Mouse (Mus musculus) liver, embryonic 15.5 days (tissue): ENCODE data around the gene Gid8. TPM values are rescaled to one million over a fixed set of nuclear protein-coding genes. Genes with fewer than 3 reads are reported as not detected.
"Not testable (repeated sequence)": the region's sequence is repeated elsewhere in the genome, so short reads cannot be mapped to it uniquely, and the experiment has no call there.

Source experiments
- ATAC-seq: fragments of 200-750 bp; cut with Nextera tagmentation; 2 replicates; pipeline ENCODE4 v1.8.0; 2017; ENCODE audit warnings: moderate number of reproducible peaks, mild to moderate bottlenecking, moderate library complexity; ENCODE audit not compliant: insufficient read depth
- H3K27ac ChIP-seq: fragments of 300-500 bp; sonication (generic); replicated peaks from 2 replicates; pipeline ENCODE4 v1.5.1; 2015; ENCODE audit warnings: mild to moderate bottlenecking, inconsistent platforms
- H3K27me3 ChIP-seq: fragments of 300-500 bp; sonication (generic); 2 replicates; pipeline ENCODE4 v1.6.1; 2015; ENCODE audit warnings: mild to moderate bottlenecking, inconsistent platforms
- H3K36me3 ChIP-seq: fragments of 300-500 bp; sonication (generic); replicated peaks from 2 replicates; pipeline ENCODE4 v1.6.1; 2015; ENCODE audit warnings: moderate library complexity, mild to moderate bottlenecking, inconsistent platforms
- H3K4me1 ChIP-seq: fragments of 300-500 bp; sonication (generic); replicated peaks from 2 replicates; pipeline ENCODE4 v1.6.1; 2015; ENCODE audit warnings: inconsistent platforms
- H3K4me2 ChIP-seq: fragments of 300-500 bp; sonication (generic); 2 replicates; pipeline ENCODE4 v1.6.1; 2015; ENCODE audit warnings: moderate library complexity, mild to moderate bottlenecking, inconsistent platforms
- H3K4me3 ChIP-seq: fragments of 300-500 bp; sonication (generic); replicated peaks from 2 replicates; pipeline ENCODE4 v1.5.1; 2015; ENCODE audit warnings: mild to moderate bottlenecking, inconsistent platforms
- H3K9ac ChIP-seq: fragments of 300-500 bp; sonication (generic); 2 replicates; pipeline ENCODE4 v1.6.1; 2015; ENCODE audit warnings: moderate library complexity, mild to moderate bottlenecking, inconsistent platforms
- H3K9me3 ChIP-seq: fragments of 300-500 bp; sonication (generic); replicated peaks from 2 replicates; pipeline ENCODE4 v1.6.1; 2016; ENCODE audit warnings: inconsistent platforms
- WGBS: fragments of 180-500 bp; shearing (Covaris S2); methylation state at CpG from one replicate; pipeline ENCODE4 v1.1.7; 2015; ENCODE audit warnings: mixed read lengths; ENCODE audit not compliant: insufficient replicate concordance; 5-methylcytosine and 5-hydroxymethylcytosine counted together
- polyA plus RNA-seq: library from polyadenylated mRNA; unstranded; fragments of >200 nt; fragmentation: Nextera tagmentation; extraction: Ambion mirVana; gene quantifications from 2 replicates; pipeline ENCODE4 v1.2.1, GENCODE M21; 2015

Gid8 gene
- polyA plus RNA-seq, 1 experiment from 2014 or later: 117 TPM

DNA sequence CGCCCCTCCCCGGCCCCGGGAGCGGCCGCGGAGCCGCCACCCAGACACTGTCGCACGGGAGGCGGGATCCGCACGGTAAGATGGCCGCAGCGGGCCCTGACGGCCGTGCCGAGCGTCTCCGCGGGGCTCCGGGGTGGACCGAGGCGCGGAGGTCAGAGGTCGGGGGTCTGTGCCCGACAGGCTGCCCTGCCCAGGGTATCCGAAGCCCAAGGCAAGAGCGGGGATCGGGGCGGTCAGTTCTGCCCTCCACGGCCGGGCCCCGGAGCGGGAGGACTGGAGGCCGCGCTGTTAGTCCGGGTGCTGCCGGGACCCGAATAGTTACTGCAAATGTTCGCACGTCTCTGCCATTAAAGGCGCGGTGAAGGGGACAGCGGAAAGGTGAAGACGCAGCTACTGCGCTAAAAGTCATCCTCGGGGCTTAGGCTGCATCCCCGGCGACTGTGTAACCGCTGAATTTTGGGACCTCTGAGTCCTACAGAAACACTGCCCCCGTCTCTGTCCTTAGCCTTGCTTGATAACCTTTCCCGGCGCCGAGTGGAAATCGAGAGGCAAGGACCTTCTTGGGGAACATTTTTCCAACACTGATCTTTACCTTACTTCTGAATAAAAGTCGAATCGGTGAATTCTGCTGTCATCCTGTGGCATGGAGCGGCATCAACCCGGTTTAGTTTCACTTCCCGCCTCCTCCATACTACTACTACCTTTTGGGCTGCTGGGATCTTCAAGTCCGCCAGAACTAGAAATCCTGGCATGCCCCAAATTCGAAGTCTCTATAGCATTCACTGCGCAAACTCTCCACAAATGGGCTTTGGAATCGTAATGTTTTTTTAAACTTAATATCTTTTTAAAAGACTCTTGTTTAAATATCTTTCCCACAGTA is 599 bp downstream of the Gid8 start:
- peak overlapping the region; percentile 100 for H3K9ac ChIP-seq
- H3K27me3 ChIP-seq: no peaks in the 10 kb centered on the region
- ATAC-seq: peak; percentile 3
- H3K36me3 ChIP-seq: peaks cover 44% of the 10 kb centered on the region
- WGBS: under 1% methylated on average over 63 of the region's 64 CpGs
- H3K4me2 ChIP-seq: peak overlapping the region; percentile 79
- no peaks in the 10 kb centered on the region for H3K9me3 ChIP-seq
- peak overlapping the region; percentile 98 for H3K27ac ChIP-seq
- H3K4me3 ChIP-seq: peak overlapping the region; percentile 99
- H3K4me1 ChIP-seq: peaks cover 56% of the 10 kb centered on the region

DNA sequence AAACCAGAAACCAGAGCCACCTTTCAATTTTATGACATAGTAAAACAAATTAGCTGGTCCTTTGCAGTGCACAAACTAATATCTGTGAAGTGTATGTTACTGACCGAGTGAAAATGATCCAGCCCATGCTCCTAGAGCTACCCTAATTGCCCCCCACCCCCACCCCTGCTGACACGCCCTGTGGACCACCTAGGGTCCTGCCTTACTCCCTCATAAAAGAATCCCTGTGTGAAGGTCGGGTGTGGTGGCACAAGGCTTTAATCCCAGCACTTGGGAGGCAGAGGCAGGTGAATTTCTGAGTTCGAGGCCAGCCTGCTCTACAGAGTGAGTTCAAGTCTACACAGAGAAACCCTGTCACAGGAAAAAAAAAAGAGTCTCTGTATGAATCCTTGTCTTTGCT is 1.6 kb downstream of the Gid8 start:
- Histone ChIP-seq H3K4me2 (peak overlapping the region; percentile 79), H3K9ac (peak overlapping the region; percentile 100), H3K4me3 (peak overlapping the region; percentile 99), H3K27me3 (no peaks in the 10 kb centered on the region), H3K36me3 (peaks cover 45% of the 10 kb centered on the region), H3K9me3 (no peaks in the 10 kb centered on the region), H3K27ac (peak overlapping the region; percentile 98), H3K4me1 (peaks cover 50% of the 10 kb centered on the region)
- no peak for ATAC-seq
- 33% methylated on average over 4 of the region's 4 CpGs for WGBS

DNA sequence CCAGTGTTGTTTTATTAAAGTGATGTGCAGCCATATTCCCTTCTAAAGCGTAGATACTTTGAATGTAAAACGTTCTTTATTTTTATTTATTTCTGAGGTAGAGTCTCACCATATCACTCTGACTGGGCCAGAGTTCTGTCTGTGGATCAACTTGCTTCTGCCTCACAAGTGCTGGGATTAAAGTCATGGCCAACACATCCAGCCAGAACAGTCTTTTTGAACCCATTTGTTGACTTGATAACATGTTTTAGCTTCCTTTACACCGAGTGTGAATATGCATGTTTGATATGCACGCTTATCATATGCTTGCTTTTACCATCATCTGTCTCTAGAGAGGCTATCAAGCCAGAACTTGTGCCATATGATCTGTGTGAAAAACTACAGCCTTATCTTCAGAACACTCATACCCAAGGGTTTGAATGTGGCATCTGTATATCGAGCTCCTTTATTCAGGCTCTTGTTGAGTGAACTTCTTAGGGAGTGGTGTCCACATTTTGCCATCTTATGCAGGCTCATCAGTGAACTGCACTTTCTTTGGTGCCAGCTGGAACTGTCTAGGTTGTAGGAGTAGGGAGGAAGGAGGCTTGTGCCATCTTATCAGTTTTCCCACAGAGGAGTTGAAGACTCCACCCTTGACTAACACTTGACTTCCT is 2.2 kb downstream of the Gid8 start:
- no peaks in the 10 kb centered on the region for H3K27me3 ChIP-seq
- H3K9ac ChIP-seq: peak overlapping the region; percentile 49
- peak overlapping the region; percentile 99 for H3K4me3 ChIP-seq
- H3K4me2 ChIP-seq: peak overlapping the region; percentile 79
- peaks cover 46% of the 10 kb centered on the region for H3K4me1 ChIP-seq
- H3K27ac ChIP-seq: peak overlapping the region; percentile 98
- H3K36me3 ChIP-seq: peaks cover 45% of the 10 kb centered on the region
- 28% methylated on average over 5 of the region's 5 CpGs for WGBS
- ATAC-seq: peak; percentile 75
- H3K9me3 ChIP-seq: no peaks in the 10 kb centered on the region

DNA sequence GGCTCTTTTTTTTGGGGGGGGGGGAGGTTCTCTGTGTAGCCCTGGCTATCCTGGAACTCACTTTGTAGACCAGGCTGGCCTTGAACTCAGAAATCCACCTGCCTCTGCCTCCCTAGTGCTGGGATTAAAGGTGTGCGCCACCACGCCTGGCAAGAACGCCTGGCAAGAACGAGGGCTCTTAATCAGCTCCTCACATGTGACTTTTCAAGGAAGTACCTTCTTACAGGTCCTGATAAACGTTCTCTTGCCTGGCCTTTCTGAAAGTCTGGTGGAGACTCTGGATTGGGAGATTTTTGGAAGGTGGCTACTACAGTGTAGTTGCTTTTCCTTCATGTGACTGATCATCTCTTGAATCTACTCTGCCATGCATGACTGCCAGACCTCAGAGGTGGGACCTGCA is 12.8 kb downstream of the Gid8 start:
- Histone ChIP-seq H3K36me3 (peaks cover 69% of the 10 kb centered on the region), H3K4me1 (peaks cover 44% of the 10 kb centered on the region)
- not testable (repeated sequence) for H3K27ac ChIP-seq, H3K4me2 ChIP-seq, H3K27me3 ChIP-seq, H3K4me3 ChIP-seq, H3K9me3 ChIP-seq, ATAC-seq, H3K9ac ChIP-seq
- WGBS: 46% methylated on average over 5 of the region's 5 CpGs

DNA sequence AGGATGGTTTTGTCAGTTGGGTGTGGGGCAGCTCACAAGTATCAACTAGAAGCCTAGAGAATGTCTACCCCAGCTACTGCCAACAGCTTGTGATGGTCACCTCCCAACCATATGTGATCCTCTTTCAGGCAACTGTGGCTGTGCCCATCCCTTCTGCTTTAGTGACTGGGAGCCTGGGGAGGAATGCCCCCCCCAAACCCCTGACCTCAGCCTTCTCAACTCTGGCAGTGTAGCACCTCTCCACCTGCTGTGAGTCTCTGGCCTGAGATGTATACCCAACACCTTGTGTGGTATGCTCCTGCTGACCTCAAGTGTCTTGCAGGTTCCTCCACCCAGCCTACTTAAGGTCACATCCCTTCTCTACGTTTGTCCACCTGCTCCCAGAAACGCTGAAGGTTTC is 13.9 kb downstream of the Gid8 start:
- H3K27ac ChIP-seq: 0 out of 2 replicates have a peak overlapping the region, but pooled peaks have one; percentile 10
- ATAC-seq: no peak
- H3K4me3 ChIP-seq: no peak overlapping the region
- no peaks in the 10 kb centered on the region for H3K9me3 ChIP-seq
- peaks cover 57% of the 10 kb centered on the region for H3K36me3 ChIP-seq
- 67% methylated on average over 2 of the region's 2 CpGs for WGBS
- H3K4me1 ChIP-seq: peaks cover 55% of the 10 kb centered on the region
- no peak overlapping the region for H3K4me2 ChIP-seq
- no peaks in the 10 kb centered on the region for H3K27me3 ChIP-seq
- no peak overlapping the region for H3K9ac ChIP-seq

DNA sequence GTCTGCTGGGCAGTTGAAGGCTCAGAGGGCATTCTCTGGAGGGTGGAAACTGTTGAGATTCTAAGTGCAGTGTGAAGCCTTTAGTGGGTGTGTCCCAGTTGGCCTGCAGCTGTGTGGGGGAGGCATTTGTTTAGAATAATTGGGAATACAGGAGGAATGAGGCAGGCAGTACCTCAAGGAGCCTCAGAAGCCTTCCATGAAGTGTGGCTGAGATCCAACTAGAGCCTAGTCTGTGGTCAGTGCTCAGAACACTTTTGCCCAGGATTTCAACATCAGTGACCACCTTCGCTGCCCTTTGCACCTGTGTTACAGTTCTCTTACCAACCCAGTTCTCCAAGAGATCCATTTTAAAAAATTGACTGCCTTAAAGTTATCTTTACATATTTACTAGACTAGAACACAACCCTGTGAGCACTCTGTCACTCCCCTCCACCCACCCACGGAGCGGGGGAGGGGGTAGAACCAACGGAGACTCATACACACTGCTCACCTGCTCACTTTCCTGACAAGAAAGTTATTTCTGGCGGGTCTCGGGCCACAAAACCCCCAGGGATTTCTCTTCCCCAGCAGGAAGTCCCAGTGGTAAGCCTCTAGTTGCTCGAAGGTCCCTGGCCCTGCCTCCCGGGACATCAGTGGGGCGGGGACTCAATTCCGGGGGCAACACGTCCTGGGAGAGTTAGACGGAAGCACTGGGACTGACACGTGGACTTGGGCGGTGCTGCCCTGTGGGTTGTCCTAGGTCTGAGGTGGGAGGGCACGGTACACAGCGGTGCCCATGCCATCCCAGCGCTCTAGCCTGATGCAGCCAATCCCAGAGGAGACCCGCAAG is 14.9 kb downstream of the Gid8 start, which contains the start of gene Slc17a9:
Gene Slc17a9 (plus strand): TSS at position 679 of the 829 bp plus-strand sequence.
- Histone ChIP-seq H3K4me3 (peak within 1 kb of the TSS; percentile 50), H3K9me3 (no peaks in the 10 kb centered on the region), H3K27ac (peak within 1 kb of the TSS; percentile 68), H3K4me1 (peaks cover 56% of the 10 kb centered on the region), H3K27me3 (no peaks in the 10 kb centered on the region), H3K9ac (peak within 1 kb of the TSS; percentile 48; the same call in 1 of the 2 replicates), H3K4me2 (peak within 1 kb of the TSS; percentile 65), H3K36me3 (peaks cover 48% of the 10 kb centered on the region)
- peak; percentile 77 for ATAC-seq
- 6% methylated on average over 18 of the region's 18 CpGs for WGBS

DNA sequence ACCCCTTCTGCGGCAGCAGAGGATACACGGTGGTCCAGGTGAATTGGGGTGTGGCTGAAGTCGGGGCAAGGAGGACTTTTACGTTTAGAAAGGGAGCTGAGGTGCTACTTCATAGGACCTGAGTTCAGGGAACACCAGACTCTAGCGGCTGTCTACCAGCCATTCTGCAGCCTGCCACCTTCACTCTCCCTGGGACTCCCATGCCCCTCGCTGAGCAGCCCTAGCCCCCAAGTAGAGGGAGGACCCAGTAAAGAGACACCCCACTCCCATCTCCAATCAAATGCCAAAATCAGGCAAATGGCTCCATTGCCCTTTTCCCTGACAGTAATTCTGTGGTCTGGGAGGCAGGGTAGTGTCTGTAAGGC is 15.5 kb downstream of the Gid8 start:
- WGBS: 4% methylated on average over 6 of the region's 6 CpGs
- ATAC-seq: peak; percentile 22; the same call in 1 of the 2 replicates

DNA sequence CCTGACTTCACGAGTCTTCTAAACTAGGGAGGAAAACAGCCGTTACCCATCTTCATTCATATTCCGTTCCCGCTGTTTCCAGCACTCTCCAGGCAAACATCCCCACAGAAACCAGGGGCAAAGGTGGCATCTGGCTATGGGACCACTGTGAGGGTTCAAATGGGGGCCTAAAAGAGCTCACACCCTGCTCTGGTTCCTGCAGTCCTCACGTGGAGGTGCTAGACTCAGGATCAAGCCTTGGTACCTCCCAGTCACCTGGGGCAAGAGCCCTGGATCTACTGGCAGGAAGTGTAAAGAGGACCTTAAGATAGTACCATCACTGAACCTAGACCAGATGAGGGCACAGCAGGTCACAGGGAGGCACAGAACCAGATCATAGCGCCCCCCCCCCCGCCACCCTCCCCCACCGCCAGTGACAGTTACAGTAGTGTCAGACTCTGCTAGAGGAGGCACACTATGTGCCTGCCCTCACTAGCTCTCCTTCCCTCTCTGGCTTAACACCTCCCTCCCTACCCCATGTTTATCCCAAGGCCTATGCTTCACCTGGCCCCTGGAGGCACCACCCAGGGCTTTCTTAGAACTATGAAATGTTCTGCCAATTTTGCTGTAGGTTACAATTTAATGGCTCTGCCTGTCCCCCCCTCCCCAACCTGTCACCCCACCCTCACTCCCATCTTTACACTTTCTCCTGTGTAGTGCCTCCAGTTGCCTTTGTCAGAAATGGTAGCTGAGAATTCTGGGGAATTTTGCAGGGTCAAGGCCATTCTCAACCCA is 16.1 kb downstream of the Gid8 start:
- no peak for ATAC-seq
- H3K36me3 ChIP-seq: peaks cover 36% of the 10 kb centered on the region
- no peaks in the 10 kb centered on the region for H3K9me3 ChIP-seq
- WGBS: 22% methylated on average over 7 of the region's 8 CpGs
- H3K27ac ChIP-seq: peak overlapping the region; percentile 68
- H3K4me2 ChIP-seq: peak overlapping the region; percentile 65
- H3K4me1 ChIP-seq: peaks cover 56% of the 10 kb centered on the region
- no peaks in the 10 kb centered on the region for H3K27me3 ChIP-seq
- peak overlapping the region; percentile 48; the same call in 1 of the 2 replicates for H3K9ac ChIP-seq
- peak overlapping the region; percentile 50 for H3K4me3 ChIP-seq

More for the DNA sequence above, 15.5 kb downstream of the Gid8 start:
- Histone ChIP-seq H3K9me3 (no peaks in the 10 kb centered on the region), H3K4me1 (peaks cover 56% of the 10 kb centered on the region), H3K9ac (peak overlapping the region; percentile 48; the same call in 1 of the 2 replicates), H3K36me3 (peaks cover 42% of the 10 kb centered on the region), H3K27ac (peak overlapping the region; percentile 68), H3K4me2 (peak overlapping the region; percentile 65), H3K4me3 (peak overlapping the region; percentile 50), H3K27me3 (no peaks in the 10 kb centered on the region)

DNA sequence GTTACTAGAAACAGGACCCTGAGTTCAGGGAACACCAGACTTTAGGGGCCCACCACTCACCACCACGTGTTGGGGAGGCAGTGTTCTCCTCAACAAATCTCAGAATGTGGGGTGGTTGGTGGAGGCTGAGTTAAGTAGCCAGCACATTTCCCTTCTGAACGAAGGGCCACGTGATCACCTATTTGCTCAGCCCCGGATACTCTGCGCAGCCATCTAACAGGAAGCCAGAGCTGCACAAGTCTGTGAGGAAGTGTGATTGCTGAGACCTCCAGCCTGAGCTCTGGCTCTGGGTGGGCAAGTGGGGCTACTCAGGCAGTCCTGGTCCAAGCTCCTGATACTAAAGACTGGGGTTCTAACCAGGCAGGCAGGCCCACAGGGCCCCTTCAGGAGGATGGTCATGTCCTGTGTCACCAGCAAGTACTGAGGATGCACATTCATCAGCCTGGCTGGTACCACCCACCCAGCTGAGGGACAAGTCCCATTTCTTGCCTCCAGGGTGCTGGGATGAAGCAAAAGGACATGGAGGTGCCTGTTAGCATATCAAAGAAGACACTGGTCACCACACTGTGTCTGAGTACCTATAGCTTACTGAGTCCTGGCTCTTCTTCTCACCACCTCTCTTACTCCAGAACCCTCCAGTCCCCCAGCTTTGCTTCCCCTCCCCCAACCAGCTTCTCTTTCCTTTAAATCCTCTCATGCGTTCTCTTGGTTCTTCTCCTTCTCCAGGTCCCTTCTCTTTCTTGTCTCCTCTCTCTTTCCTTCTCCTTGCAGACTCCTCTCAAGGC is 16.9 kb downstream of the Gid8 start:
- no peak overlapping the region for H3K9ac ChIP-seq
- H3K4me2 ChIP-seq: peak overlapping the region; percentile 65
- 22% methylated on average over 6 of the region's 6 CpGs for WGBS
- H3K4me1 ChIP-seq: peaks cover 63% of the 10 kb centered on the region
- H3K27me3 ChIP-seq: no peaks in the 10 kb centered on the region
- ATAC-seq: no peak
- H3K4me3 ChIP-seq: peak overlapping the region; percentile 50; the same call in 1 of the 2 replicates
- peak overlapping the region; percentile 45 for H3K27ac ChIP-seq
- no peaks in the 10 kb centered on the region for H3K9me3 ChIP-seq
- H3K36me3 ChIP-seq: peaks cover 28% of the 10 kb centered on the region
